Mouse (Mus musculus): ENCODE data around the gene Tnnt2.
A peak's percentile ranks its signal among the peaks of the same experiment; 100 is the strongest.

The Tnnt2 gene

DNA sequence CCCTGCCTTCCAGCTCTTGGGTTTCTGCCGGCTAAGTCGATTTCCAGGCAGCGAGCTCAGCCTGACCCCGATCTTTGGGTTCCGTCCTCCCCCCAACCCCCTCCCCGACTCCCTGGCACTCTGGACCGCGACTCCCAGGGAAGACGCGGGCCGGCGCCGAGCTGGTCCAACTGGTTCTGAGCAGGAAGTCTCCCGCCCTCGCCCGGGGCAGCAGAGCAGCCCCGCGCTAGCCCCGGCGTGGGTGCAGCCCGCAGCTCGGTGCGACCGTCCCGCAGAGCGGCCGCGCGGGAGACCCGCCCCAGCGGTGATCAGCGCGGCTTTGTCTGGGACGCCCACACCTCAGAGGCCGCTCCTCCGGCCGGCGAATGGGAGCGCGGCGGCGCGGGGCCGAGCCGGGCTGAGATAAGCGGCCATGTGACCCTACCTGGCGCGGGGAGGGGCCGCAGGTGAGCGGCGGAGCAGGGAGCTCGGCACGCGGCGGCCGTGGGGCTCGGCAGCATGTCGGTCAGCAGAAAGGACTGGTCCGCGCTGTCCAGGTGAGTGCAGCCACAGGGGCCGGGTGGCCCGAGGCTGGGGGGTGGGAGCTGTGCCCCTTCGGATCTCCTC, 17.6 kb upstream of the Tnnt2 start, which contains the start of gene Lad1:
Gene Lad1 (plus strand): TSS at position 118 of the 606 bp plus-strand sequence.
- peak; percentile 51 to 58 for DNase-seq

DNA sequence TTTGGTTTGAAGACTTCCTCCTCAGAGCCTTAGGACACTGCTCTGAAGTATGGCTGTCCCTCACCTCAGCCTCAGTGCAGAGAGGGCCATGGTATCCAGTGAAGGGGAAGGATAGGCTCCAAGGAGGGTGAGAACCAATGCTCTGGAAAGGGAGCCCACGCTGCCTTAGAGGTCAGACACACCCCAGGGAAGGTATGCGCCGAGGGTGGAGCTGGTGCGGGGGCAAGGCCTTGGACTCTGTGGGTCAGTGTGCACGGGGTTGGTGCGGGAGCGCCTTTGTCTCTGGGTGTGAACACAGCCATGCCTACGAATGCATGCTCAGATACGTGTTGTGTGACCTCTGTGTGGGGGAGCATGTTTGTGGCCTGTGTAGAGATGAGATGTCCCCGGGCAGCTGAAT, 16.1 kb upstream of the Tnnt2 start:
- no peak for DNase-seq

DNA sequence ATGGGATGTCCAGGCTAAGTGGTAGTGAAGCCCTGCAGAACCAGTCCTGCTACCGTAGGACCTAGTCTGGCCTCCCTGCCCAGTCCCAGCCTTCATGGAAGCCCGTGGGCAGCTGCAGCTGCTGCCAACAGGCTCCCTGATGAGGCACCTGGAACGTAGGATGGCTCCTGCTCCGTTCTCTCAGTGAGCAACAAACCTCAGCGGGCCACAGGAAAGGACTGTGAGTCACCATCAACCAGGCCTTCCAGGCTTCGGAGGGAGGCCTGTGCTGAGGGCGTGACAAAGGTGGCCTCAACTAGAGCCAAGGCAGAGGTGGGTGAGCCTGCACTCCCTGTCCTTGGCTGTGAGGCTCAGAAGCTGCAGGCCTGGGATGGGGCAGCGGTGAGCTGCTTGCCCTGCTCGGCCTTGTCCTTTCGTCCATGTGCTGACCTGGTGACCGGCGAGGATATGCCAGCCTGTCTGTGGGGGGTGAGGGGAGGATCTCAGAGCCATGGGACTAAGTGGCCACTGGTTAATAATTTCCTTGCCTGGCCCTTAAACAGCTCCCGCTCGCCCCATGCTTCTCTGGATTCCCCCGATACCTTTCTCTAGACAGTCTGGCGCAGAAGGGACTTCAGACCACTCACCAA, 15.3 kb upstream of the Tnnt2 start:
- no peak for DNase-seq

DNA sequence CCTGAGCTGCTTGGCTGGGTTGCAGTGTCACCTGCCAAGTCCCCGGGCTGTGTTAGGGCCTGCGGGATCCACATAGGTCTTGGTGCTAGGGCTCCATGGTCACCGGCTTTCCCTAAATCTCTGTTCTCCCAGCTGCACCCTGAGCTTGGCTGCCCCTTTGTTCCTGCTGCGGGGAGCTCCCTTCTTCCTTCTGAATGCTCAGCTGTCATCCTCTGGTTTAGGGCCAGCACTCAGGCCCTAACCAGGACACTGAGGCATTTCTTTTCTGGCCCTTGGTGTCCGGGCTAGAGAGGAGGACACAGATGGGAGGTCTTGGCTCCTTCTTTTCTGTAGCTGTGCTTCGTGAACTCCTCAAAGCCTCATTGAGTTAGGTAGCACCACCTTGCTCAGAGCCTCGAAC, 14.4 kb upstream of the Tnnt2 start:
- no peak for DNase-seq

DNA sequence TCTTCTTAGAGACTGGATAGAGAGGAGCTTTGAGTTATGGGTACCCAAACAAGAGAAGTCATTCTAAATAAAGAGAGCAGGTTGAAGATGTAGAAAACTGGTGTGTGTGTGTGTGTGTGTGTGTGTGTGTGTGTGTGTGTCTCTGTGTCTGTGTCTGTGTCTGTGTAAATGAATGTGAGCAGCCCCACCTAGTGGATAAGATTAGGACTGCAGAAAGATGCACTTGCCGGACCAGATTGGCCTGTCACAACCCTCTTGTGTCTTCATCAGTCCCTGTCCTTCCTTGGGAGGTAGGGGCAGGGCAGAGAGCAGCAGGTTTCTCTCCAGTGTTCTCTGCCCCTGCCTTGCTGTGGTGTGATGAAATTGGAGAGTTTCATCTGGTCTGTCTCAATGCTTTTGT, 7.2 kb upstream of the Tnnt2 start:
- DNase-seq = peak in 1 of 2 experiments; percentile 14

DNA sequence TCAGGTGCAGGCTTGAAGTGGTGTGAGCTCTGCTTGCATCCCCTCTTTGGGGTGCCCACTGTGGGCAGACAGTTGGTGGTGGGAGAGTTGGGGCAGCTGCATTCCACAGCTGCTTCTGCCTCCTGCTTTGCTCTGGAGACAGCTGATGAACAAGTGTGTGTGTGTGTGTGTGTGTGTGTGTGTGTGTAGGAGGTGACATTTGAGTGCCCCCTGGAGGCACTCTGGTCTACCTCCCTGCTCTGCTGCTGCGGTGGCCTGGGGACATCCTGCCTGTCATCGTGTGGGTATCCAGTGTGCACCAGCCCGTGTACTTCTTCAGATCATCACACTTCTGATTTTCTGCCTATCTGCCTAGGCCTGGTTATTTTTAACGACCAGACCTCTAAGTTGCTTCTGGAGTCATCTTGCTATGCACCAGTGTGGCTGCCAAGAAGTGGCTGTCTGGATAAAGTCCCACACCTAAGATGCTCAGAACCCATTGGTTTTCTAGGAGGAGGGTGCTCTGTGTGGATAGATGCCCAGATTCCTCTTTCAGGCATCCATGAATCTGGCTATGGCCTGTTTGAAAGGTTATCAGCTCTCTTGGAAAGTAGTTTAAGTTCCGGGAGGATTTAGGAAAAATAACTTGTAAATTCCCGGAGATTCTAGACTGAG, 1.8 kb upstream of the Tnnt2 start:
- no peak for DNase-seq

DNA sequence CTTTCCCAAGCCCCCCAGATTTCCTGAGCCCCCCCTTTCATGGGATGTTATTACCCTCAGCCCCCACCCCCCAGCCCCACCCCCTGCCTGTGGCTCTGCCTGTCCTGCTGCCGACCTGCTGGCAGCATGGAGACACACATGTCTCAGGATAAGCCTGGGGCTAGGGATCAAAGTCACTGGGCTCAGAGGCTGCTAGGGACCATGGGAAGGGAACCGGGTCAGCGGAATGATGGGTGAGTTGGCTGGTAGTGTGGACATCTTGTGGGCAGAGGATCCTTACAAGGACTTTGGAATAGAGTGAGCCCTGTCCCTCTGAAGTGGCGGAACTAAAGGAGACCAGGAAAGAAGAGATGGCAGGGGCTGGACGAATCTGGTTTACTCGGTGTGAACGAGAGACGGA, 1.2 kb upstream of the Tnnt2 start:
- DNase-seq = no peak

DNA sequence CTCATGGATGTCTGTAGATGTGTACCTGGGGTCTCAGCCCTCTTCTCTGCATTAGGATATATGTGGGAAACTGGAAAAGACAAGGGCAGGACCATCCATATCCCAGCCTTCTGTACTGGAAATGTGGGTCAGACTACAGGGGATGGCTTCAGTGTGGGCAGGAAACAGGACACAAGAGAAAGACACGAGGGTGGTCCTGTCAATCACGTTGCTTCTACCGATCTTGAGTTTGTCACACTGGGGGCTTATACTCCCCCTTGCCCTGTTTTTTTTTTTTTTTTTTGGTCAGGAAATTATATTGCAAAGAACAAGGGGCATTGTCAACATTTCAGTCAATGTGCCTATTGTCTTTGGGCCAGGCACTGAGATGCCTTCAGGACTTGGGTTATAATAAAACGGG, 2.5 kb downstream of the Tnnt2 start:
- DNase-seq = no peak

DNA sequence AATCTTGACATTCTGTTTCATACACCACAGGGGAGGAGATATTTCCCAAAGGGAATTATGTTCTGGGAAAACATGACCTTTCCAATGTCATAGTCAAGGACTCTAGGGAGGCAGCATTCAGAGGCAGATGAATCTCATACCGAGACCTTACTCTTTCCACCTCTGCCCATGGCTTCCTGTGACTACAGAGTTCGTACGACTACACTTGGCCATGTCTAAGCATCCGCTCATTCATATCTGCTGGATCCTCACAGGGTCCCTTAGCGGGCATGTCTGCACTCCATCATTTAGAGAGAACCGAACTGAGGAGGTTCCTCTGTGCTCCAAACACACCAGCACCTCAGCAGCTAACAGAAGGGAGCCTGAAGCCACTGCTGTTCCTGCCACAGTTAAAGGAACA, 2.9 kb downstream of the Tnnt2 start:
- DNase-seq = no peak

DNA sequence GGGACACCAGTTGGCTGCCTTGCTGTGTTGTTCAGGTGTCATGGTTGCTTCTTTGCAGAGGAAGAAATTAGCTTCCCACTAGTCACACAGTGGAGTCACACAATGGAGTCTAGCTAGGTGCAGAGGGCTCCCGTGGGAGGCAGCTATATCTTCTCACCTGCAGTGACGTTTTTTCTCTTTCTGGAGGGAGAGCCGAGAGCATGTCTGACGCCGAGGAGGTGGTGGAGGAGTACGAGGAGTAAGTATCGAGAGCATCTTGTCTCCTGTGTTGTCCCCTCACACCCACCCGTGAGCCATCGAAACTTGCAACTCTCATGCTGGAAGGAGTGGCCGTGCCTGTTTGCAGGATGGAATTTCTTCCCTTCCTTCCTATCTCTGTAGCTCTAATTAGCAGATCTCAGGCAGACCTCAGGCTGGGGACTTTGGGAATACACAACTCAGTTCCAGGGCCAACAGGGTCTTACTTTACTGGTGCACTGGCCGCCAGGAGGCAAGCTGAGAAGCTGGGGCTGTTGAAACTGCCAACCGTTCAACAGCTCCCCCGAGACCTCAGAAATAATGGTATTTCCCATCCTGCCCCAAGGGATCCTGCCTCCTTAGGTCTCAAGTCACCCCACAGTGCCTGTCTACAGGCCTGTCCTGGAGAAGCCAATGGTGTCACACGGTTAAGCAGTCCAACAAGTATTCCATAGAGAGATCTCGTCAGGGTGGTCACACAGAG, 4.7 kb downstream of the Tnnt2 start:
- no peak for DNase-seq

DNA sequence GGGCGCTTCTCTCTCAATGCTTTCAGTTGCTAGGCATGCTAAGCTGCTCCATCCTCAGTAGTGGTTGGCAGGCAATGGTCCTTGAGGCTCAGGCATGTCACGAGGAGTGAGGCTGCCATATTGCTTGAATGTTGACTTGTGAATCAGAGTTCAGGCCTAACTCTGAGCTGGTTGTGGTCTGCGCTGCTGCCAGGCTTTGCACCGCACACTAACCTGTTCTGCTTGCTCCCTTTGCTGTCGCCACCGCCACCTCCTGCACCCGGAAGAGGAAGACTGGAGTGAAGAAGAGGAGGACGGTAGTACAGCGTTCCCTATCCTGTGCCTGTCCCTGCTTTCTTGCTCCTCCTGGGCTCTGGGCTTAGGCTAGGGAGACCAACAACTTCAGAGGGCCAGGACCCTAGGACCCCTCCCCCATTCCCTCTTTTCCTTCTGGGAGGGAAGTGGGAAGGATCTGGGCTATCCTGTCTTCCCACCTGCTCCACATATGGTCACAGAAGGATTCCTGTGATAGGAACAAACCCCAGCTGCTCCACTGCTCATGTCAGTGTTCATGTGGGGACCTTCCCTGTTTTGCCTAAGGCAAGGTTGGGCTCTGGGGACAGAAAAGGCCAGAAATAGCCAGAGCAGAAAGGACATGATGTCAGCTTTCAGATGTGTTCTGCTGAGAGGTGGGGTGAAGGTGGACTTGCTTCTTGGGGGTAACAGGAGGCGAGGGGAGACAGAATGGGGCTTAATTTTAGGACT, 7.5 kb downstream of the Tnnt2 start:
- no peak for DNase-seq

DNA sequence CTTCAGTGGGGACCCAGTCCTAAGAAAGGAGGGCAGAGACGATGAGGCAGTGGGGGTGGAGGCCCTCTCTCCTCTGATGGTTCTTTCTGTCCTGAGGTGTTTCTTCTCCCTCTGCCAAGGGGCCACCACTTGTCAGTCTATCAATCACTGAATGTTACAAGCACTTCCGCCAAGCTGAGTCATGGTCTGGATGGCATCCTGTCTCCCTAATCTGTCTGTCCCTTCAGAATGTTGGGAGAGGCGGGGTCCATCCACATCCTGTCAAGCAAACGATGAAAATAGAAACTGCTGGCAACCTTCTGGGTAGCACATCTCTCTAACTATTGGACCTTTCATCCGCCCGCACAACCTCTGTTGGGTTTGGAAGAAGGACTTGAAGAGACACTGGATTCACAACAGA, 8.3 kb downstream of the Tnnt2 start:
- no peak for DNase-seq

DNA sequence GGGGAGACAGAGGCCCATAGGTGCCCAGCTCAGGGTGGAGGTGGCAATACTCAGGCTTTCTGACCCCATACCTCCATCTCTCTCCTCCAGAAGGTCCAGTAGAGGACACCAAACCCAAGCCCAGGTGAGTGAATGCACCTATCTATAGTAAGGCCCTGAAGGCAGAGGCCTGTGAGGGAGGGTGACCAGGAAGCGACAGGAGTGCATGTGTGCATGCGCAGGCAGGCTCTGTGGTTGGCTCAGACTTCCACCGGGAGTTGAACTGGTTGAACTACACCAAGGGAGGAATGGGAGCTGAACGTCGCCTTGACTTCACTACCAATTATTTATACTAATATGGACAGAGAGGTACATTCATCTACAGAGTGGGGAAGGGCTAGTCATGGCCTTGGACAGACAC, 10.5 kb downstream of the Tnnt2 start:
- DNase-seq = no peak

DNA sequence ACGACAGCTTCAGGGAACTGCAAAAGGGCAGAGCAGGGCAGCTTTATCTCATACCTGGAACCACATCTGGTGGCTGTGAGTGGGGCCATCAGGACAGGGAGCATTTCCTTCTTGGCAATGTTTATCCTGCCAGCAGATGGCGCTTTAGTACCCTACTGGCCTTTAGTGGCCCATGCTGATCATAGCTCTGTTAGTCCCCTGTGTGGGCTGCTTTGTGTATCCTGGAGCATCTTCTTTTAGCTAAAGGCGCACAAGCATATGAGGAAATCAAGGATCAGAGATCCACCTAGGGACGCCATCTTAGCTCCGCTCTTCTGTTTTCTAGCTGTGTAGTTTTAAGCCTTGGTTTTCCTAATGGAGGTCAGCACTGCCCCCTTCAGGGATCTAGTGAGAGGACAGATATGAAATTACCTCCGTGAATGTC, 11.0 kb downstream of the Tnnt2 start:
- DNase-seq = peak in 1 of 2 experiments; percentile 34

DNA sequence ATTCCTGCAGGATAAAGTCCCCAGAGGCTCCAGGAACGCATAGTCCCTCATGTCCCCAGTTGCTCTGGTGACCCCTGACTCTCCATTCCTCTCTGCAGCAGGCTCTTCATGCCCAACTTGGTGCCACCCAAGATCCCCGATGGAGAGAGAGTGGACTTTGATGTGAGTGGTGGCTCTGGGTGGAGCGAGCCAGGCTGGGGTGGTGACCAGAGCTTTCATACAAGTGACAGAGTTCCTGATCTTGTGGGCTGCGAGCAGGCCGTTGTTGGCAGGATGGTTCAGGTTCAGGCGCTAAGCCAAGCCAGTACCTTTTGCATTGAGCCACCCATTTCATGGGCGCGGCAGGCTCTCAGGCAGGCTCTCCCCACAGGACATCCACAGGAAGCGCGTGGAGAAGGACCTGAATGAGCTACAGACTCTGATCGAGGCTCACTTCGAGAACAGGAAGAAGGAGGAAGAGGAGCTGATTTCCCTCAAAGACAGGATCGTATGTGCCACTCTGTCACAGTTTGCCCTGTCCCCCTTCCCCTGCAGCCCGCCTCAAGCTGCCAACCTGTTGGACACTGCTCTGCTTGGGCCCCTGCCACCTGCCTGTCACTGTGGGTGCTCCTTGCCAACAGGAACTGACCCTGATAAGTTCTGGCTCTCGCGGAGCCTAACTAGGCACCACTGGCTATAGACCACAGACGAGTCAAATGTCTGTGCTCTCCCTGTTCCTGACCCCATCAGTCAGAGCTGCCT, 11.6 kb downstream of the Tnnt2 start:
- DNase-seq = no peak

DNA sequence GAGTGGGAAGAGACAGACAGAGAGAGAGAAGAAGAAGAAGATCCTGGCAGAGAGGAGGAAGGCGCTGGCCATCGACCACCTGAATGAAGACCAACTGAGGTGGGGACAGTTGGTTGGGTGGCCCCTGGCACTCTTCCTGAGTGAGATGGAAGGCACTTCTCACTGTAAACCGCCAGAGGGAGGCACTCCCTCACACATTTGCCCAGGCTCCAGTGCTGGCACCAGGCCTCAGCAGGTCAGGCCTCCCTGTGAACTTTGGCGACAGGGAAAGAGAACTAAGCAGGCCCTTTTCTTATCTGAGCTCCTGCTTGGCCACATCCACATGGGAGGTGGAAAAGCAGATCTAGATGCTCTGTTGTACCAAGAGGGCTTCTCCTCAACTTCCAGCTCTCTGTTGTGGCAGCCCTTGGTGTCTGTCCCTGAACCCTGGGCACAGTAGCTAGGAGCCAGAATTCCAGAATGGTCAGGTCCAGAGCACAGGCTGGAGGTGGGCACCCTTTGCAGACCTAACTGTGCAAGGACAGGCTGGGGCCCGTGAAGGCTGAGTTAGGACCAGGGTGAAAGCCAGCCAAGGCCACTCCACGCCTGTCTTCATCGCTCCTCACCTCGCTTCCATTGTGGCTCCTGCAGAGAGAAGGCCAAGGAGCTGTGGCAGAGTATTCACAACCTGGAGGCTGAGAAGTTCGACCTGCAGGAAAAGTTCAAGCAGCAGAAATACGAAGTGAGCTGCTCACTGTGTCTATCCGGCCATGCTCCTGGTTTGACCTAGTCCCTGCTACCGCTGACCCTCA, 14.8 kb downstream of the Tnnt2 start:
- peak in 1 of 2 experiments; percentile 20 for DNase-seq

DNA sequence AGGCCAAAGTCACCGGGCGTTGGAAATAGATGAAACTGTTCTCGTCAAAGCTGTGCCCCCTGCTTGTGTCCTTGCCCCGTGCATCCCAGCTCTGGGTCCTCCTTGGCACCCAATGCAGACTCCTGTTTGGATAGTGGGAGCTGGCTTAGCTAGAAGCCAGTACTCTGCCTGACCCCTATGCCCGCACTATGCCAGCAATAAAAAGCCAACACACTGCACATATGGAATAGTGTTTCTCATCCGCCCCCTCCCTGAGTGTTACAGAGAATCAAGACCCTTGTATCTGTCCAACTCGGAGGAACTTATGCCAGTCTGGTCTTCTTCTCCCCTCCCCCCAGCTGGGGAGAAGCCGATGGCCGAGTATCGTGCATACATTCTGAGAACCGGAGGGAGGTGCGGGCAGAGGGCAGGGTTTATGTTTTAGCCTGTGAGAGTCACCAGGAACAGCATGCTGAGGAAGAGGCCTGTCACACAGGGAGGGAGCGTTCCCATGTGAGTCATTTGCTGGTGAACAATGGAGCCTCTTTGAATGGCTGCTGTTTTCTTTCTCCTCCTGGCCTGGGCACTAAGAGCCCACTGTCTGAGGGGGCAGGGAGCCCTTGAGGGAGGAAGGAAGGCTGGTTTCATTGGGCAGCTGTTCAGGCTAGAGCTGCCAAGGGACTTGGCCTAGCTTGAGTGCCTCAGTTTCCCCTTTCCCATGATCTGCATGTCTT, 16.0 kb downstream of the Tnnt2 start:
- DNase-seq = no peak

DNA sequence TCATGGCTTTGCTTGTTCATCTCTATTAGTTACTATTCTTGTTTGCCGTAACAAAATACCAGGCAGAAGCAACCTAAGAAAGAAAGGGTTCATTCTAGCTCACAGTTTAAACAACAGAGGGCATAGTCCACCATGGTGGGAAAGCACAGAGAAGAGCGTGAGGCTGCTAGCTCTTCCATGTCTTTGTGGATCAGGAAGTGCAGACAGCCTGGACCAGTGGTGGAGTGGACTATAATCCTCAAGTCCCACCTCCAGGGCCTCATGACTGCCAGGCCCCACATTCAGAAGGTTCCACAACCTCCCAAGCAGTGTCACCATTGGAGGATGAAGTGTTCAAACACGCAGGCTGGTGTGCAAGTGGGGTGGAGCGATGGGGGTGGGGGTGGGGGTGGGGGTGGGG, 17.0 kb downstream of the Tnnt2 start:
- no peak for DNase-seq

DNA sequence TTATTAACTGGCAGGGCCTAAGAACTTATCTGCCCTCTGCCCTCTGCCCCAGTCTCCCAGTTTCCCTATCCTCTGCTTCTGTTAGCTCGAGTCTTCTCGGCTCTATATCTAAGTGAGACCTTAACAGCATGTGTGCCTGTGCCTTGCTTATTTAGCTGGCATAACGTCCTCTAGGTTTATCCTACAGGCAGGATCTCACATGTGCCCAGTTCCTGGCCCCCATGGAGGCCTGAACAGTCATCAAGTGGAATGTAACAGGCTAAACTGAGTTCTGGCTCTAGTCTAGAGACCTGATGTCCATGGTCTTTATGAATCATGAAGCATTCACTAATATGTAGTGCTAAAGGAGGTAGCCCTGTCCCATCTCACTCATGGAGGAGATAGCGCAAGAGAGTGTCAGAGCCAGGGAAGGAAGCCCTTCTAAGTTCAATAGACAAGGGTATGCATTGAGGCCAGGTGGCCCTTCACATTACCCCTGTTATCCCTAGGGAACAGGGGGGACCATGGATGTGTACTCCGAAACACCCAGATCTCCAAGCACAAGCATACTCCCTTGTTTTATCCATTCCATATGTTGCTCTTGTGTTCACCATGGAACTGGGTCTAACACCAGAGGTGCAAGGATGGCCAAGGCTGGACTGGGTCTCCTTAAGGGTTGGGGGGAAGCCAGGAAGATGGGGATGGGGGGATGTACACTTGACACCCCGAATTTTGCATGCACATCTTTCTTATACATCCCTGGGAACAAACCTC, 18.6 kb downstream of the Tnnt2 start:
- DNase-seq = no peak

DNA sequence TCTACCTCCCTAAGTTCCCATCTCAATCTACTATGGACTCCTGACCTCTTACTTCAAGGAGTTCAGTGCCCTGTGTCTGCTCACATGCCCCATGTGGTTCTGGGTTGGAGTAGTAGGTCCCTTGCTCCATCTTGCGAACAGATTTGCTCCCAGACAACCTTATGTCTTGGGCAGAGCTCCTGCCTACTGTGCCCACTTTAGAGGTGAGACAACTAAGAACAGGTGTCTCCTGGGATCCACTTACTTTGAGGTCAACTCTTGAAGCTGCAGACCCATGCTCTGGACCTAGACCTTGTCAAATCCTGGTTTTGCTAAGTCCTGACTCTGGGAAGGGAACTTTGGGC, 19.2 kb downstream of the Tnnt2 start:
- no peak for DNase-seq

All from cerebellum, postnatal 25 days (tissue).